Mouse (Mus musculus) lung, embryonic 15.5 days (tissue): ENCODE results near the gene Abcb6. TPM values are rescaled to one million over a fixed set of nuclear protein-coding genes. Genes with fewer than 3 reads are reported as not detected.
A peak's percentile ranks its signal among the peaks of the same experiment; 100 is the strongest.

ENCODE experiments used
- ATAC-seq: fragments of 200-750 bp; cut with Nextera tagmentation; 2 replicates; pipeline ENCODE4 v1.8.0; 2017; ENCODE audit warnings: moderate number of reproducible peaks, borderline replicate concordance; ENCODE audit not compliant: low FRiP score, low TSS enrichment; ENCODE audit errors: extremely low read depth
- H3K27ac ChIP-seq: fragments of 300-500 bp; sonication (generic); 2 replicates; pipeline ENCODE4 v1.5.1; 2015; ENCODE audit warnings: moderate library complexity, mild to moderate bottlenecking, inconsistent platforms
- H3K27me3 ChIP-seq: fragments of 300-500 bp; sonication (generic); 2 replicates; pipeline ENCODE4 v1.6.1; 2015; ENCODE audit warnings: inconsistent platforms
- H3K36me3 ChIP-seq: fragments of 300-500 bp; sonication (generic); 2 replicates; pipeline ENCODE4 v1.6.1; 2015; ENCODE audit warnings: inconsistent platforms
- H3K4me1 ChIP-seq: fragments of 300-500 bp; sonication (generic); 2 replicates; pipeline ENCODE4 v1.6.1; 2015; ENCODE audit warnings: inconsistent platforms
- H3K4me2 ChIP-seq: fragments of 300-500 bp; sonication (generic); 2 replicates; pipeline ENCODE4 v1.6.1; 2015; ENCODE audit warnings: inconsistent platforms, mild to moderate bottlenecking, moderate library complexity
- H3K4me3 ChIP-seq: fragments of 300-500 bp; sonication (generic); 2 replicates; pipeline ENCODE4 v1.5.1; 2015; ENCODE audit warnings: mild to moderate bottlenecking, inconsistent platforms
- H3K9ac ChIP-seq: fragments of 300-500 bp; sonication (generic); 2 replicates; pipeline ENCODE4 v1.6.1; 2015; ENCODE audit warnings: inconsistent platforms
- H3K9me3 ChIP-seq: fragments of 300-500 bp; sonication (generic); 2 replicates; pipeline ENCODE4 v1.6.1; 2016; ENCODE audit warnings: inconsistent platforms
- WGBS: fragments of 180-500 bp; shearing (Covaris S2); methylation state at CpG from one replicate; pipeline ENCODE4 v1.1.7; 2015; 5-methylcytosine and 5-hydroxymethylcytosine counted together
- polyA plus RNA-seq: library from polyadenylated mRNA; unstranded; fragments of >200 nt; fragmentation: Nextera tagmentation; extraction: Ambion mirVana; gene quantifications from 2 replicates; pipeline ENCODE4 v1.2.1, GENCODE M21; 2015

The Abcb6 gene
- polyA plus RNA-seq, 1 experiment from 2014 or later: 16.1 TPM

GRCm38 (mm10) chr1:75216797-75217585 is 36.8 kb upstream of the Abcb6 start:
- Histone ChIP-seq H3K9me3 (no peaks in the 10 kb centered on the region), H3K36me3 (peaks cover 30% of the 10 kb centered on the region; the same call in 1 of the 2 replicates), H3K9ac (no peak overlapping the region), H3K4me3 (no peak overlapping the region), H3K4me2 (0 out of 2 replicates have a peak overlapping the region, but pooled peaks have one; percentile 92), H3K27ac (no peak overlapping the region), H3K27me3 (peaks cover 49% of the 10 kb centered on the region), H3K4me1 (peaks cover 39% of the 10 kb centered on the region)
- ATAC-seq: no peak
- WGBS: 66% methylated on average over 13 of the region's 13 CpGs

GRCm38 (mm10) chr1:75215785-75216184 is 35.6 kb upstream of the Abcb6 start:
- Histone ChIP-seq H3K9me3 (no peaks in the 10 kb centered on the region), H3K4me3 (no peak overlapping the region), H3K4me1 (peaks cover 48% of the 10 kb centered on the region), H3K9ac (no peak overlapping the region), H3K27ac (no peak overlapping the region), H3K36me3 (peaks cover 30% of the 10 kb centered on the region; the same call in 1 of the 2 replicates), H3K4me2 (no peak overlapping the region), H3K27me3 (peaks cover 39% of the 10 kb centered on the region)
- no peak for ATAC-seq
- 91% methylated on average over 9 of the region's 9 CpGs for WGBS

- 56% methylated on average over 5 of the region's 5 CpGs for WGBS
- no peak overlapping the region for H3K4me2 ChIP-seq
- ATAC-seq: no peak
- no peak overlapping the region for H3K4me3 ChIP-seq
- H3K9me3 ChIP-seq: no peaks in the 10 kb centered on the region
- peaks cover 30% of the 10 kb centered on the region for H3K27me3 ChIP-seq
- H3K9ac ChIP-seq: no peak overlapping the region
- peaks cover 52% of the 10 kb centered on the region for H3K4me1 ChIP-seq
- H3K36me3 ChIP-seq: peaks cover 30% of the 10 kb centered on the region; the same call in 1 of the 2 replicates
- H3K27ac ChIP-seq: 0 out of 2 replicates have a peak overlapping the region, but pooled peaks have one; percentile 11
These were observed 34.7 kb upstream of the Abcb6 start for GRCm38 (mm10) chr1:75214886-75215285.

GRCm38 (mm10) chr1:75214442-75214841 is 34.2 kb upstream of the Abcb6 start:
- ATAC-seq: no peak
- no peak overlapping the region for H3K4me3 ChIP-seq
- WGBS: 46% methylated on average over 2 of the region's 2 CpGs
- H3K36me3 ChIP-seq: peaks cover 30% of the 10 kb centered on the region; the same call in 1 of the 2 replicates
- no peak overlapping the region for H3K9ac ChIP-seq
- H3K4me1 ChIP-seq: peaks cover 53% of the 10 kb centered on the region
- peaks cover 26% of the 10 kb centered on the region for H3K27me3 ChIP-seq
- H3K27ac ChIP-seq: 0 out of 2 replicates have a peak overlapping the region, but pooled peaks have one; percentile 11
- no peaks in the 10 kb centered on the region for H3K9me3 ChIP-seq
- no peak overlapping the region for H3K4me2 ChIP-seq

GRCm38 (mm10) chr1:75213096-75213495 is 32.9 kb upstream of the Abcb6 start:
- no peak for ATAC-seq
- Histone ChIP-seq H3K4me1 (peaks cover 49% of the 10 kb centered on the region), H3K27me3 (peaks cover 12% of the 10 kb centered on the region), H3K27ac (no peak overlapping the region), H3K4me3 (no peak overlapping the region), H3K9ac (no peak overlapping the region), H3K4me2 (no peak overlapping the region), H3K36me3 (peaks cover 30% of the 10 kb centered on the region; the same call in 1 of the 2 replicates), H3K9me3 (no peaks in the 10 kb centered on the region)
- 86% methylated on average over 7 of the region's 7 CpGs for WGBS

- no peak overlapping the region for H3K4me2 ChIP-seq
- 74% methylated on average over 4 of the region's 4 CpGs for WGBS
- no peak overlapping the region for H3K4me3 ChIP-seq
- H3K27me3 ChIP-seq: peaks cover 7% of the 10 kb centered on the region
- H3K36me3 ChIP-seq: peaks cover 30% of the 10 kb centered on the region; the same call in 1 of the 2 replicates
- H3K4me1 ChIP-seq: peaks cover 45% of the 10 kb centered on the region
- no peak for ATAC-seq
- no peak overlapping the region for H3K27ac ChIP-seq
- no peak overlapping the region for H3K9ac ChIP-seq
- H3K9me3 ChIP-seq: no peaks in the 10 kb centered on the region
These were observed 32.4 kb upstream of the Abcb6 start for GRCm38 (mm10) chr1:75212542-75212941.

GRCm38 (mm10) chr1:75211141-75211708 is 31.0 kb upstream of the Abcb6 start:
- WGBS: 8% methylated on average over 17 of the region's 17 CpGs

GRCm38 (mm10) chr1:75210136-75211087 is 30.2 kb upstream of the Abcb6 start, which contains the start of the genes Glb1l and Stk16:
TSS of gene Glb1l (minus strand) at chr1:75210813.
TSS of gene Stk16 (plus strand) at chr1:75210838.
- peaks cover 25% of the 10 kb centered on the region; the same call in 1 of the 2 replicates for H3K36me3 ChIP-seq
- H3K9ac ChIP-seq: peak within 1 kb of the TSS; percentile 87
- H3K4me3 ChIP-seq: peak within 1 kb of the TSS; percentile 70
- no peaks in the 10 kb centered on the region for H3K9me3 ChIP-seq
- H3K27ac ChIP-seq: no peak within 1 kb of the TSS
- peak; percentile 92 for ATAC-seq
- H3K27me3 ChIP-seq: no peaks in the 10 kb centered on the region
- WGBS: 5% methylated on average over 42 of the region's 42 CpGs
- peak within 1 kb of the TSS; percentile 81 for H3K4me2 ChIP-seq
- peaks cover 45% of the 10 kb centered on the region for H3K4me1 ChIP-seq

More at GRCm38 (mm10) chr1:75211141-75211708, 31.0 kb upstream of the Abcb6 start:
- Histone ChIP-seq H3K9ac (peak overlapping the region; percentile 87), H3K27ac (no peak overlapping the region), H3K36me3 (peaks cover 30% of the 10 kb centered on the region; the same call in 1 of the 2 replicates), H3K4me2 (peak overlapping the region; percentile 81), H3K4me3 (peak overlapping the region; percentile 70), H3K27me3 (no peaks in the 10 kb centered on the region), H3K4me1 (peaks cover 45% of the 10 kb centered on the region), H3K9me3 (no peaks in the 10 kb centered on the region)
- peak; percentile 4; the same call in 1 of the 2 replicates for ATAC-seq

- Histone ChIP-seq H3K4me3 (peak overlapping the region; percentile 70), H3K9ac (peak overlapping the region; percentile 52), H3K4me2 (peak overlapping the region; percentile 81), H3K36me3 (peaks cover 17% of the 10 kb centered on the region; the same call in 1 of the 2 replicates), H3K27ac (peak overlapping the region; percentile 15; the same call in 1 of the 2 replicates), H3K27me3 (no peaks in the 10 kb centered on the region), H3K4me1 (peaks cover 39% of the 10 kb centered on the region), H3K9me3 (no peaks in the 10 kb centered on the region)
- 10% methylated on average over 34 of the region's 34 CpGs for WGBS
- no peak for ATAC-seq
These were observed 28.9 kb upstream of the Abcb6 start for GRCm38 (mm10) chr1:75208967-75209678.

GRCm38 (mm10) chr1:75201236-75201635 is 21.0 kb upstream of the Abcb6 start:
- Histone ChIP-seq H3K9ac (no peak overlapping the region), H3K4me3 (no peak overlapping the region), H3K9me3 (no peaks in the 10 kb centered on the region), H3K4me2 (no peak overlapping the region), H3K27me3 (no peaks in the 10 kb centered on the region), H3K27ac (no peak overlapping the region), H3K36me3 (peaks cover 36% of the 10 kb centered on the region), H3K4me1 (no peaks in the 10 kb centered on the region)
- WGBS: 91% methylated on average over 1 of the region's 1 CpGs
- ATAC-seq: no peak
